Mouse (Mus musculus) 3134 (cell line): Measurements from ENCODE around the gene Ar.

ENCODE experiments used
- DNase-seq: peaks from one replicate; pipeline ENCODE4 v3.0.0-alpha.2; 2011; ENCODE audit warnings: low spot score; ENCODE audit not compliant: insufficient read length; ENCODE audit errors: extremely low read depth

Gene Ar

GRCm38 (mm10) chrX:98148531-98149342 is at the start of gene Ar:
Ar (plus strand) TSS chrX:98148769.
- no peak for DNase-seq

DNA sequence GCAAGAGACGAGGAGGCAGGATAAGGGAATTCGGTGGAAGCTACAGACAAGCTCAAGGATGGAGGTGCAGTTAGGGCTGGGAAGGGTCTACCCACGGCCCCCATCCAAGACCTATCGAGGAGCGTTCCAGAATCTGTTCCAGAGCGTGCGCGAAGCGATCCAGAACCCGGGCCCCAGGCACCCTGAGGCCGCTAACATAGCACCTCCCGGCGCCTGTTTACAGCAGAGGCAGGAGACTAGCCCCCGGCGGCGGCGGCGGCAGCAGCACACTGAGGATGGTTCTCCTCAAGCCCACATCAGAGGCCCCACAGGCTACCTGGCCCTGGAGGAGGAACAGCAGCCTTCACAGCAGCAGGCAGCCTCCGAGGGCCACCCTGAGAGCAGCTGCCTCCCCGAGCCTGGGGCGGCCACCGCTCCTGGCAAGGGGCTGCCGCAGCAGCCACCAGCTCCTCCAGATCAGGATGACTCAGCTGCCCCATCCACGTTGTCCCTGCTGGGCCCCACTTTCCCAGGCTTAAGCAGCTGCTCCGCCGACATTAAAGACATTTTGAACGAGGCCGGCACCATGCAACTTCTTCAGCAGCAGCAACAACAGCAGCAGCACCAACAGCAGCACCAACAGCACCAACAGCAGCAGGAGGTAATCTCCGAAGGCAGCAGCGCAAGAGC is 1.3 kb downstream of the Ar start:
- no peak for DNase-seq

GRCm38 (mm10) chrX:98150393-98151119 is 2.0 kb downstream of the Ar start:
- DNase-seq = no peak

- no peak for DNase-seq
These were observed 41.2 kb downstream of the Ar start for GRCm38 (mm10) chrX:98189759-98190158.

DNA sequence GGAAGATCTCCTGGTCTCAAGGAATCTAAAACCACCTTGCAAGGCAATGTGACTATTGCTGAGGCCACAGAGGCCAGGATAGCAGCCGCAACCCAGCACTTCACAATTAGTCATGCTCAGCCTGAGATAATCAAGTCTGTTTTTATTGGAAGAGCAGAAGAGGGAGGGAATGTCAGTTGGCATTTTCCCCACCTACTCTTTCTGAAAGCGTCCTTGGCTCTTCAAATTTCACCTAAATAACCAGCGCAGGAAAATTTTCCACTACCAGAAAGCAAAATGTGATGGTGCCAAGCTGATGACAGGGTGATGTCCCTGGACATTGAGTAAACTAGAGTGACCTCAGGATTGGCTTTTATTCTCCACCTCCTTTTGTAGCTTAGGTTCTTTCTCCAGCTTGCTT is 57.2 kb downstream of the Ar start:
- peak; percentile 21 for DNase-seq

GRCm38 (mm10) chrX:98207166-98207565 is 58.6 kb downstream of the Ar start:
- no peak for DNase-seq

DNA sequence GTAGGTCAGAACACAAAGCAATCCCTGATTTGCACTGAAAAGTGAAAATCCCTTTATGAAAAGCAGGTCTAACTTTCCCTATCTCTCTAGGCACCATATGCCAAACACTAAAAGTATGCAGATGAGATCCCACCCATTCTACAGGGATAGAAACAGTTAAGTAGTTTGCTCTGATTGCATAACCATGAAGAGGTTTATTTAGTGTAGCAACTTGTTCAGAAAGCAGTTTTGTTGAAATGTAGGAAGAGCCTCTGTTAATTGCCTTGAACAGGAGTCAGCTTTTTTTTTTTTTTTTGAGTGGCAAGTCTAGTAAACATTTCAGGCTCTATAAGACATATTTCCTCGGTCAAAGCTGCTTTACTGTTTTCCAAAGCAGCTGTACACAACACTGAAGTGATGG is 67.5 kb downstream of the Ar start:
- DNase-seq = no peak

DNA sequence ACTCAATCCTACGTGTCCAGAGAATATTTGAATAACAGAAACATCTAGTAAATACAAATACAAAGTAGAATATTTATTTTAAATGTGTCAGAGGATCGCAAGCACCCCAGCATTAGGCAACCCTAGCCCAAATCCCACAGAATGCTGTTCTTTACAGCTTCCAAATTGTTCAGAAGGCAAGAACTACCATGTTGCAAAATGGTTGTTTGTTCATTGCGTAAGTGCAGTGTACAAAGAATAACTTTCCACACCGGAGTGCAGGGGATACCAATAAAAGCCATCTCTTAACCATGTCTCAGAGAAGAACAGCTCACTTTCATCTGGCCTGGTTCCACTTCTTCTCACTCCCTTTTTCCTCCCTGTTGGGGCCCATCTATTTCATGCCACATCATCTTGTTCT is 90.4 kb downstream of the Ar start:
- DNase-seq = no peak

DNA sequence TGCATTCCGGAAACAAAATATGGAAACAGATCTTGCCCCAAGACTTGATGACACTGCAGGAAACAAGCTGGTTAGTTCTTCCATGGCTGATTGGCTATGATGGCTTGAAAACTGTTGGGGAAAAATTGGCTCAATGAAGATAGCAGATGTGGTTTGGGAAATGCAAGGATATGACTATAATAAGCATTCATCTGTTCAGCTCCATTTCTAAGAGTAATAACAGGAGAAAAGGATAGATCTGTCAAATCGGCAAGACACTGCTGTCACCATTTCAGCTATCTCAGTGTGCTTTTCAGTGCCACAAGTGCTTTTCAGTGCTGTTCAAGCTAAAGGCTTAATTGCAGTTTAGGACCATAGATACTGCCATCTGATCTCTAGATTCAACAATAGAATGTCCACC is 96.5 kb downstream of the Ar start:
- no peak for DNase-seq

DNA sequence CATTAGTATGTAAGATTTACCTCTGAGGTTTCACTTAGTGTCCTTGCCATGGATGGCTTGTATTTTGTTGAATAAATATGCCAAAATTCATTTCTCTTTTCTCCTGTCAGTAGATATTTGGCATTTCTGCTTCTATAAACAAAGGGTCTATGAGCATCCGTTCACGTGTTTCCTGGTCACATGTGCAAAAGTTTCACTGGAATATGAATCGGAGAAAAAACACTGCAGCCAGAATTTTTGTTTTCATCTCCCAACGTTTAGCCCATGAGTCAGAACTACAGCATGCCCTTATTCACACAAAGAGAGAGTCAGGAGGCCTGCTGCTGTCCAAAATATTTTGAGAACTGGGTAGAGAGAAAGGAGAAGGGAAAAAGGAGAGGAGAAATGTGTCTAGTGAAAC is 99.8 kb downstream of the Ar start:
- peak; percentile 13 for DNase-seq

GRCm38 (mm10) chrX:98259620-98260019 is 111.1 kb downstream of the Ar start:
- no peak for DNase-seq

DNA sequence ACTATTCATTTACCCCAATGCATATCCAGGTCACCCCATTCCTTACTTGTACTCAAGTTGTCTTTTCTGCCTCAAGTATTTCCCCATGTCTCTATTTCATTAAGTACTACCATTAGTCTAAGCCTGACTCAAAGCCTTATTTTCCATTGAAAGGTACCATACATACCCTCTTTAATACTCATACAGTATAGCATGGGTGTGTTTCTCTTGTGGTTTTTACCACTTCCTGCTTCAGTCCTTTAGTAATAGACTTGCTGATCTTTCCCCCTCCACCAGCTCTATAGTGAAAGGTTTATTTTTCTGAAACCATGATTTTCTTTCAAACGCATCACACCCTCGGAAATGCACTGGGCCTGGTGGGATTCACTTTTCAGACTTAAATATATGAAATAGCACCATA is 117.2 kb downstream of the Ar start:
- peak; percentile 10 for DNase-seq

DNA sequence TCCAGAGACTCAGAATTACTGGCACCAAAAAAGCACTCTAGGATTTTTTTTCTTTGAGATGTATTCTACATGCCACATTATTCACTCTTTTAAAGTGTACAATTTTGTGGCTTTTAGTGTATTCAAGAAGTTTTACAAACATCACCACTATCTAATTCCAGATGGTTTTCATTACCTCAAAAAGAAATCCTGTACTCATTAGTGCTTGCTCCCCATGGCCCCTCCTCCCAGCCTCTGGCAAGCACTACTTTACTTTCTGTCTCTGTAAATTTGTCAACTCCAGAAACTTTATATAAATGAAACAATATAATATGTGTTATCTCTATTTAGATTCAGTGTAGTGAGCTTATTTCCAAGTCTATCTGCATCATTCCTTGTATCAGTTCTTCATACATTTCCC is 122.8 kb downstream of the Ar start:
- no peak for DNase-seq

DNA sequence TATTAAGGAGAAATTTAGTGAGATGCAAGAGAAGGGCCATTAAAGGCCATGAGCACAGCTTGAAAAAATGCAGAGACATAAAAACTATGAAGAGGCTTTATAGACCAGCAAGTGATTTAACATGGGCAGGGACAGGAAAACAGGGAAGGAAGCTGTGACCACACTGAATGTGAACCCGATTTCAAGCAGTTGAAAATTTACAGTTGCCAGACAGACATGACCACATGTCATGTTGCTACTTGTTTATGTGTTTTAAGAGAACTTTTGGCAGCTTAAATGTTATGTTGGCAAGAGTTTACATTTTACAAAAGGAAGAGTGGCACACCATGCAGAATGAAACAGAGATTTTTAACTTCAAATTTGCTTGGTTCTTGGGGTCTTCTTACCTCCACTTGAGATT is 143.2 kb downstream of the Ar start:
- DNase-seq = no peak

- DNase-seq = no peak
These were observed 152.1 kb downstream of the Ar start for GRCm38 (mm10) chrX:98300685-98301084.

- DNase-seq = no peak
These were observed 153.4 kb downstream of the Ar start for GRCm38 (mm10) chrX:98301924-98302323.

DNA sequence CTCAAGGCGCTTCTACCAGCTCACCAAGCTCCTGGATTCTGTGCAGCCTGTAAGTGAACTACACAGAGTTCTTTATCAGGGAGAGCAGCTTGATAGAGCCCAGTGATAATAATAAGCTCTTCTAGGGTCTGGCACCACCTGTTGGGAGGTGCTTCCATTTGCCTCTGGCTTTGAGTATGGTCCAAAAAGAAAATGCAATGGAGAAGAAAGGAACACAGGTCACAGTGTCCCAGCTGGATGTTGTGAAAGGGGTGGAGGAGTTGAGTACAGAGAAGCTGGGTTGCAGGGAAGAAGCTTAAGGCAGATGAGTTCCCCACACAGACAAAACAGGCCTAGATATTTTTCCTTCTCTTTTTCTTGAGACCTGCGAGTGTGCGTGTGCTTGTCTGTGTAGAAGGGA is 167.4 kb downstream of the Ar start:
- no peak for DNase-seq

- no peak for DNase-seq
These were observed 168.9 kb downstream of the Ar start for GRCm38 (mm10) chrX:98317483-98317882.

DNA sequence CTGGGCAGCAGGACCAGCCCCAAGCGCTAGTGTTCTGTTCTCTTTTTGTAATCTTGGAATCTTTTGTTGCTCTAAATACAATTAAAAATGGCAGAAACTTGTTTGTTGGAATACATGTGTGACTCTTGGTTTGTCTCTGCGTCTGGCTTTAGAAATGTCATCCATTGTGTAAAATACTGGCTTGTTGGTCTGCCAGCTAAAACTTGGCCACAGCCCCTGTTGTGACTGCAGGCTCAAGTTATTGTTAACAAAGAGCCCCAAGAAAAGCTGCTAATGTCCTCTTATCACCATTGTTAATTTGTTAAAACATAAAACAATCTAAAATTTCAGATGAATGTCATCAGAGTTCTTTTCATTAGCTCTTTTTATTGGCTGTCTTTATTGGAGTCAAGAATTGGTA is 174.5 kb downstream of the Ar start:
- DNase-seq = no peak

GRCm38 (mm10) chrX:98347481-98347880 is 198.9 kb downstream of the Ar start:
- no peak for DNase-seq

DNA sequence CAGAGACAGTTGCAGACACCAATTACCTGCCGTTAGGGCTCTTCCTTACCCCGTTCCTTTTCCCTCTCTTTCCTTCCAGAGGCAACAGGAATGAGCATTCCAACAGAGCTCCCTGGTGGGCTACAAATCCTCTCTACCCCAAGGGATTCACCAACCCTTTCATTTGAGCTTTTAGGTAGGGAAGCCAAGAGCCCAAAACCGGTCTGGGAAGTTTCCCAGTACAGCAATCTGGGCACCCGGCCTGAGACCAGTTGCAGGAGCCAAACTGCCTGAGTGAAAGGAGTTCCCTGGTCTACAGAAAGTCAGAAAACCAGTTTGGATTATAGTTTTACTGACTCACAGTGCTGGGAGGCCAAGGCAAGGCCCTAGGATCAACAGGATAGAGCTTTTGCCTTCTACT is 199.5 kb downstream of the Ar start:
- DNase-seq = no peak
